Mouse (Mus musculus) lung, embryonic 16.5 days (tissue): Measurements from ENCODE around the gene Kcnk3. TPM values are rescaled to one million over a fixed set of nuclear protein-coding genes. Genes with fewer than 3 reads are reported as not detected.
A peak's percentile ranks its signal among the peaks of the same experiment; 100 is the strongest.

Source experiments
- ATAC-seq: fragments of 200-750 bp; cut with Nextera tagmentation; 2 replicates; pipeline ENCODE4 v1.8.0; 2017; ENCODE audit warnings: low read depth, mild to moderate bottlenecking, moderate library complexity
- H3K27ac ChIP-seq: fragments of 300-500 bp; sonication (generic); 2 replicates; pipeline ENCODE4 v1.5.1; 2014; ENCODE audit warnings: mild to moderate bottlenecking, control low read depth, low read length
- H3K27me3 ChIP-seq: fragments of 300-500 bp; sonication (generic); 2 replicates; pipeline ENCODE4 v1.6.1; 2014; ENCODE audit warnings: low read depth, low read length, mixed read lengths; ENCODE audit not compliant: control insufficient read depth, insufficient read depth
- H3K36me3 ChIP-seq: fragments of 300-500 bp; sonication (generic); 2 replicates; pipeline ENCODE4 v1.6.1; 2014; ENCODE audit warnings: low read length; ENCODE audit not compliant: control insufficient read depth, insufficient read depth
- H3K4me1 ChIP-seq: fragments of 300-500 bp; sonication (generic); replicated peaks from 2 replicates; pipeline ENCODE4 v1.6.1; 2014; ENCODE audit warnings: low read length, mixed read lengths; ENCODE audit not compliant: control insufficient read depth, insufficient read depth
- H3K4me2 ChIP-seq: fragments of 300-500 bp; sonication (generic); 2 replicates; pipeline ENCODE4 v1.6.1; 2014; ENCODE audit warnings: low read depth, low read length, control low read depth
- H3K4me3 ChIP-seq: fragments of 300-500 bp; sonication (generic); 2 replicates; pipeline ENCODE4 v1.5.1; 2014; ENCODE audit warnings: mild to moderate bottlenecking, low read length, control low read depth
- H3K9ac ChIP-seq: fragments of 300-500 bp; sonication (generic); 2 replicates; pipeline ENCODE4 v1.6.1; 2014; ENCODE audit warnings: low read length, control low read depth
- H3K9me3 ChIP-seq: fragments of 300-500 bp; sonication (generic); 2 replicates; pipeline ENCODE4 v1.6.1; 2016; ENCODE audit warnings: low read length; ENCODE audit not compliant: control insufficient read depth
- WGBS: fragments of 180-500 bp; shearing (Covaris S2); extraction: QIAGEN DNeasy Blood & Tissue Kit; methylation state at CpG from one replicate; pipeline ENCODE4 v1.1.7; 2014; 5-methylcytosine and 5-hydroxymethylcytosine counted together
- polyA plus RNA-seq: library from polyadenylated mRNA; unstranded; fragments of >200 nt; fragmentation: Nextera tagmentation; extraction: Ambion mirVana; gene quantifications from 2 replicates; pipeline ENCODE4 v1.2.1, GENCODE M21; 2015

Gene Kcnk3
- polyA plus RNA-seq, 1 experiment from 2014 or later = 15.3 TPM

- peak; percentile 10; the same call in 1 of the 2 replicates for ATAC-seq
- H3K4me1 ChIP-seq = peaks cover 46% of the 10 kb centered on the region
- H3K9ac ChIP-seq = 0 out of 2 replicates have a peak overlapping the region, but pooled peaks have one; percentile 17
- H3K27me3 ChIP-seq = no peaks in the 10 kb centered on the region
- no peak overlapping the region for H3K4me3 ChIP-seq
- WGBS = 20% methylated on average over 6 of the region's 6 CpGs
- H3K27ac ChIP-seq = peak overlapping the region; percentile 15
- no peaks in the 10 kb centered on the region for H3K9me3 ChIP-seq
- H3K4me2 ChIP-seq = no peak overlapping the region
- no peaks in the 10 kb centered on the region for H3K36me3 ChIP-seq
These were observed 27.4 kb downstream of the Kcnk3 start for GRCm38 (mm10) chr5:30615416-30615815.

DNA sequence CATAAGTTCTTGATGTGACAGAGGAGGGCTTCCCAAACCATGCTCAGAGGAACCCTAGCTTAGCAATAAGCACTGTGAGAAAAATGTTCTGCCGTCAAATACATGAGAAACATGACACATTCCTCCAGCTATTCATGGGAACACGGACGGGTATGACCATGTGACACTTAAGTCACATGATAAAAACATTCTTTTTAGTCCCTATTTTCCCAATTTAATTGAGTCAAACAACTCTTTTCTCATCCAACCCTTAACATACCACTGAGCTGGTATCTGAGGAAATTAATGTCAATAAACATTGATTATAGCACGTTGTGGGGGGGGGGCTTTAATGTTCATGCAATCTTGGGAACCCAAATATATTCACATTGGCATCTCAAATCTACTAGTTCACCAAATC is 27.8 kb downstream of the Kcnk3 start:
- Histone ChIP-seq H3K9me3 (no peaks in the 10 kb centered on the region), H3K4me2 (no peak overlapping the region), H3K36me3 (no peaks in the 10 kb centered on the region), H3K27ac (peak overlapping the region; percentile 15; the same call in 1 of the 2 replicates), H3K27me3 (no peaks in the 10 kb centered on the region), H3K4me1 (peaks cover 46% of the 10 kb centered on the region), H3K4me3 (no peak overlapping the region), H3K9ac (no peak overlapping the region)
- 45% methylated on average over 4 of the region's 4 CpGs for WGBS
- ATAC-seq = no peak

GRCm38 (mm10) chr5:30616644-30617043 is 28.7 kb downstream of the Kcnk3 start:
- ATAC-seq = no peak
- no peaks in the 10 kb centered on the region for H3K9me3 ChIP-seq
- 28% methylated on average over 3 of the region's 3 CpGs for WGBS
- no peaks in the 10 kb centered on the region for H3K36me3 ChIP-seq
- peaks cover 1% of the 10 kb centered on the region for H3K27me3 ChIP-seq
- no peak overlapping the region for H3K4me3 ChIP-seq
- H3K27ac ChIP-seq = 0 out of 2 replicates have a peak overlapping the region, but pooled peaks have one; percentile 34
- no peak overlapping the region for H3K4me2 ChIP-seq
- no peak overlapping the region for H3K9ac ChIP-seq
- peaks cover 46% of the 10 kb centered on the region for H3K4me1 ChIP-seq

- Histone ChIP-seq H3K9ac (peak overlapping the region; percentile 28), H3K27me3 (peaks cover 8% of the 10 kb centered on the region), H3K27ac (0 out of 2 replicates have a peak overlapping the region, but pooled peaks have one; percentile 23), H3K4me3 (no peak overlapping the region), H3K9me3 (no peaks in the 10 kb centered on the region), H3K4me2 (no peak overlapping the region), H3K36me3 (no peaks in the 10 kb centered on the region), H3K4me1 (peaks cover 46% of the 10 kb centered on the region)
- WGBS = 13% methylated on average over 3 of the region's 3 CpGs
- no peak for ATAC-seq
These were observed 29.4 kb downstream of the Kcnk3 start for GRCm38 (mm10) chr5:30617357-30617756.

- no peak overlapping the region for H3K27ac ChIP-seq
- WGBS = 23% methylated on average over 11 of the region's 11 CpGs
- no peaks in the 10 kb centered on the region for H3K36me3 ChIP-seq
- peak overlapping the region; percentile 28 for H3K9ac ChIP-seq
- peaks cover 51% of the 10 kb centered on the region for H3K4me1 ChIP-seq
- H3K4me2 ChIP-seq = no peak overlapping the region
- H3K27me3 ChIP-seq = peaks cover 13% of the 10 kb centered on the region
- no peak overlapping the region for H3K4me3 ChIP-seq
- H3K9me3 ChIP-seq = no peaks in the 10 kb centered on the region
- ATAC-seq = no peak
These were observed 29.9 kb downstream of the Kcnk3 start for GRCm38 (mm10) chr5:30617851-30618250.

- no peaks in the 10 kb centered on the region for H3K36me3 ChIP-seq
- peaks cover 53% of the 10 kb centered on the region for H3K4me1 ChIP-seq
- H3K4me2 ChIP-seq = no peak overlapping the region
- no peak overlapping the region for H3K4me3 ChIP-seq
- H3K9ac ChIP-seq = no peak overlapping the region
- no peak overlapping the region for H3K27ac ChIP-seq
- no peaks in the 10 kb centered on the region for H3K9me3 ChIP-seq
- peaks cover 14% of the 10 kb centered on the region for H3K27me3 ChIP-seq
- 64% methylated on average over 8 of the region's 8 CpGs for WGBS
- no peak for ATAC-seq
These were observed 30.5 kb downstream of the Kcnk3 start for GRCm38 (mm10) chr5:30618376-30619003.

DNA sequence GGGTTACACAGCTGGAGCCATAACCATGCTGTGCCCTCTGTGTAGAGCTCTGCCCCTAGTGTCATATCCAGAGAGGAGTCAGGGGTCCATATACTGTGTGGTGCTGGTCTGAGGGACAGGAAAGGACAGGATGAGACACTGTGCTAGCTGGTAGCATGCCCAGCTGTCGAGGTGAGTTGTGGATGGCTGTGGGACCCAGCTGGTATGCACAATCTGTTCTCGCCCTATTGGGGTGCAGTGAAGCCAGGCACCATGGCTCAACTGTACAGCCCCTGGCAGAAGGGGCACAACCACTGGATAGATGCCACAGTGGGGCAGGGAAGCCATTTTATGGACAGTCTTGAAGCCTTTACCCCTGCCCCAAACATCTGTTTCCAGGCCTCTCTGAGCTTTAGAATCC is 31.2 kb downstream of the Kcnk3 start:
- Histone ChIP-seq H3K4me1 (peaks cover 46% of the 10 kb centered on the region), H3K9ac (no peak overlapping the region), H3K36me3 (no peaks in the 10 kb centered on the region), H3K4me2 (no peak overlapping the region), H3K27me3 (peaks cover 14% of the 10 kb centered on the region), H3K27ac (no peak overlapping the region), H3K9me3 (no peaks in the 10 kb centered on the region), H3K4me3 (no peak overlapping the region)
- ATAC-seq = no peak
- WGBS = 70% methylated on average over 2 of the region's 2 CpGs

GRCm38 (mm10) chr5:30620567-30620966 is 32.6 kb downstream of the Kcnk3 start:
- no peak overlapping the region for H3K27ac ChIP-seq
- no peaks in the 10 kb centered on the region for H3K9me3 ChIP-seq
- no peak overlapping the region for H3K4me2 ChIP-seq
- whole genome bisulfite sequencing = 97% methylated on average over 20 of the region's 20 CpGs
- H3K36me3 ChIP-seq = no peaks in the 10 kb centered on the region
- H3K27me3 ChIP-seq = peaks cover 14% of the 10 kb centered on the region
- peaks cover 44% of the 10 kb centered on the region for H3K4me1 ChIP-seq
- ATAC-seq = no peak
- H3K4me3 ChIP-seq = no peak overlapping the region
- H3K9ac ChIP-seq = no peak overlapping the region

DNA sequence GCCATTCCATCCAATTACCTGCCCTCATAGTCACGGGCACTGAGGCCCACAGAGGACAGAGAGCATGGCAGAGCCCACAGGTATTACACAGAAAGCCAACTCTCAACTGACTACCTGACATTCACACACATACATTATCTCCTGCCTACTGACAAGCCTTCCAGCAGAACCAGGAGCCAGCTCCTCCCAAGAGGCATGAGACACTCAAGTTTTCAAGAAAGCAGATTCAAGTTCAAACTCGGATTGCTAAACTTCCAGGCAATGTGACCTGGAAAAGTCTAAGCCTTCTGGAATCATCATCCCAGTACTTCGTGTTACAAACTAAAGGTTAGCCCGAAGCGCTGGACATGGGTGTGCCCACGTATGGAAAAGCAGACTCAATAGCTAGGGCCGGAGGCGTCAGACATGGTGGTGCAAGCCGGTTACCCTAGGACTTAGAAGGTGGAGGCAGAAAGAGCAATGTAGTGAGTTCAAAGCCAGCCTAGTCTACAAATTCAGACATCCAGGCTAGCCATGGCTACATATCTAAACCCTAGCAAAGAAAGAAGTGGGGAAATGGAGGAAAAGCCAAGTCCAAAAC is 33.3 kb downstream of the Kcnk3 start:
- ATAC-seq = no peak
- no peaks in the 10 kb centered on the region for H3K36me3 ChIP-seq
- H3K4me3 ChIP-seq = no peak overlapping the region
- peaks cover 14% of the 10 kb centered on the region for H3K27me3 ChIP-seq
- WGBS = 93% methylated on average over 9 of the region's 9 CpGs
- H3K4me1 ChIP-seq = peaks cover 39% of the 10 kb centered on the region
- no peak overlapping the region for H3K27ac ChIP-seq
- no peak overlapping the region for H3K9ac ChIP-seq
- H3K4me2 ChIP-seq = no peak overlapping the region
- no peaks in the 10 kb centered on the region for H3K9me3 ChIP-seq
